Mouse (Mus musculus) spleen, postnatal 4 days (tissue): ENCODE measurements around the gene Trpc4ap.
"Not testable (repeated sequence)": the region's sequence is repeated elsewhere in the genome, so short reads cannot be mapped to it uniquely, and the experiment has no call there.

Experiments
- DNase-seq, 2 experiments: peaks; one replicate each; pipeline ENCODE4 v3.0.0; 2022; ENCODE audit warnings: low spot score in 2 of 2

The Trpc4ap gene

GRCm38 (mm10) chr2:155691723-155692493 is at the start of gene Trpc4ap:
Gene Trpc4ap (minus strand): TSS chr2:155692384.
- peak; percentile 97 to 100 for DNase-seq

GRCm38 (mm10) chr2:155737803-155738202 is 45.6 kb upstream of the Trpc4ap start:
- no peak for DNase-seq

GRCm38 (mm10) chr2:155736936-155737335 is 44.8 kb upstream of the Trpc4ap start:
- no peak for DNase-seq

DNA sequence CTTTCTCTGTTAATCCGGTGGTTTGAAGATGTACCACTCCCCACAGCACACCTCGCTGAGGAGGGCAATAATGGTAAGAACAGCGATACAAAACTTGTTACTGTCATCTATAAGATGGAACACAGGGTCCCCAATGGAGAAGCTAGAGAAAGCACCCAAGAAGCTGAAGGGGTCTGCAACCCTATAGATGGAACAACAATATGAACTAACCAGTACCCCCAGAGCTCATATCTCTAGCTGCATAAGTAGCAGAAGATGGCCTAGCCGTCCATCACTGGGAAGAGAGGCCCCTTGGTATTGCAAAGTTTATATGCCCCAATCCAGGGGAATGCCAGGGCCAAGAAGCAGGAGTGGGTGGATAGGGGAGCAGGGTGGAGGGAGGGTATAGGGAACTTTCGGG is 43.6 kb upstream of the Trpc4ap start, which contains the start of gene Gm17581:
Gene Gm17581 (minus strand): TSS at position 101 of the 400 bp plus-strand sequence.
- not testable (repeated sequence) for DNase-seq

DNA sequence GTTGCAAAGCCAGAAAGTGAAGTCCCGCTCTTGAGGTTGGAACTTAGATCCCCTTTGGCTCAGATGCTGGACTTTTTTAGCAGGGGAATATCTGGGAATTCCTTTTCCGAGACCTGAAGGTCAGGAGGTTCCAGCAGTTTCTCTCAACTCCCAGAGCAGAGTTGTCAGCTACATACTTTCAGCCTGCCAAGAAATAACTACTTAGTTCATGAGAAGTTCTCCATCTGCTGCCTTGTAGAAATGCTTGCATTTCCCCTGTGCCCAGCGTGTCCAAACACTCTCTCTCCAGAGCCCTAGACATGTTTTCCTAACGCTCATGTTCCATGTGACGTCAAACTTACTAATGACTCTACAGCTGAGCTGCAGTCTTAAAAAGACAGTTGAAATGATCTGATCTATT is 42.9 kb upstream of the Trpc4ap start:
- DNase-seq = no peak

DNA sequence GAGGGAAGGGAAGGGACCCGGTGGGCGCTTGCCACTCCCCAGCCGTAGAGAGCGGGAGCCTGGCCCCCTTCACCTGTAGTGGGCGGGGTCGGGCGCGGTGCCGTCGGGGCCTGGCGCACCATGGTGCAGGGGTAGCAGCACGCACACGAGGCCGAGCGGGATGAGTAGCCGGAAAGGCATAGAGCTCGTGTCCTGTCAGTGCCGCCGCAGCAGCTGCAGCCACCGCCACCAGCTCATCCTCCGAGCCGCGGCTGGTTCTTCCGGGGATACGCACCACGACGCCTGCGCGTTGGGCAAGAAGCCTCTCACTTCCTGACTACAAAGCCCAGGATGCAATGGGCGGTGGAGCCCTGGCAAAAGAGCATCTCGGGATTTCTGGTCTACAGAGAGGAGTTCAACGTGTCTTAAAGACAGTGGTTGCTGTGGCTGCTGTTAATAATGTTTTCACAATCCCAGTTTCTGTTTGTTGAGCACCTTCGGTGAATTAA is 37.0 kb upstream of the Trpc4ap start, which contains the start of gene Edem2:
Gene Edem2 (minus strand): TSS at position 318 of the 488 bp plus-strand sequence.
- DNase-seq = peak; percentile 89 to 94

GRCm38 (mm10) chr2:155728742-155729141 is 36.6 kb upstream of the Trpc4ap start:
- no peak for DNase-seq

DNA sequence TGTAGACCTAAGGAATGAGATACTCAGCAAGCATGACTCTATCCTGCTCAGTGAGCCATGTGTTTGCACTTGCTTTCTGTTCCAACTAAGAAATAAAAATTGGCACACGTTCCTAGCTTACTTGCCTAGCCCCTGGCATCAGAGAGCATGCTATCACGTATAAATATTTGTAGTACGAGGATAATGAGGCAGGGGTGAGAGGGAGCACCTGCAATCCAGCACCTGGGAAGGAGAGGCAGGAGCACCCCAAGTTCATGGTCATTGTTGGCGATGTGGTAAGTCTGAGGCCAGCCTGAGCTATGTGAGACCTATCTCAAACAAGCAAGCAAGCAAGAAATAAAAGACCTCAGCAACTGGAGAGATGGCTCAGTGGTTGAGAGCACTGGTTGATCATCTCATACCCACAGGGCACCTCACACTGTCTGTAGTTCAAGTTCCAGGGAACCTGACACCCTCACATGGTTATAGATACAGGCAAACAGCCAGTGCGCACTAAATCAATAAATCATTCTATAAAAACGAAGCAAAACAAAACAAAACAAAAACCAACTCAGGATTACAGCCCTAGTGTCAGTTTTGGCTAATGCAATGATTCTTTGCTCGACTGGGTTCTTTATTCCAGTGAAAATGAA is 35.7 kb upstream of the Trpc4ap start:
- DNase-seq = no peak

DNA sequence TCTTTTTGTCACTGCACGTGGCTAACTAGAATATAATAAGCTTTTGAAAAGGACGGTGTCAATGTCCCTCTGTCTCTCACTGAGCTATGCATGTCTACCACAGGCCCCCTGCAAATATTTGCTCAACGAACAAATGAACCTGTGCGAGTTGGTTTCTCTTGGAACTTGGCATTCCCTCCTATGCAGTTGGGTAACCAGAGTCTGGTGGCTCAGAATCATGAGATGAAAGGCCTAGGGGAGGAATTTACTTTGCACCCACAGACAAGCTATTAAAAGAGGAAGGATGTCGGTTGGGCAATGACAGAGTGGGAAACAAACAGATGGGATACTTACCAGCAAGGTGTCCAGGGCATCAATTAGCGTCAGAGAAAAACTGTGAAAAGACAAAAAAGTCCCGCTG is 34.1 kb upstream of the Trpc4ap start:
- DNase-seq = no peak

DNA sequence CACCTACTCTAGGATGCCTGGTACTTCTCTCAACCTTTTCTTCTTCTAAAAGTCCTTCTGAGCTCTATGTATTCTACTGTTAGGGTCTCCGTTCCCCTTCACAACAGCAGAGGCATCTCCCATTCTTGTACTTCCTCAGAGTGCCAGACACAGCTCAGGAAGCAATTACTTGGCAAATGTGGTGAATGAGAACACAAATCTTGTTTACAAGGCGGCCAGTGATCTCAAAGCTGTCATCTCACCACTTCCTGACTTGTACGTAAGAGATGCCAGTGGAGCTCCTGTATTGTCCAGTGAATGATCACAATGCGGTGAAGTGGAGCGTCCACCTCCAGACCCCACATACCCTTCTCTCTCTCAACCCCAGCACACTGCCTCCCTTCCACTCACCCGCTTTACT is 32.3 kb upstream of the Trpc4ap start:
- DNase-seq = no peak

DNA sequence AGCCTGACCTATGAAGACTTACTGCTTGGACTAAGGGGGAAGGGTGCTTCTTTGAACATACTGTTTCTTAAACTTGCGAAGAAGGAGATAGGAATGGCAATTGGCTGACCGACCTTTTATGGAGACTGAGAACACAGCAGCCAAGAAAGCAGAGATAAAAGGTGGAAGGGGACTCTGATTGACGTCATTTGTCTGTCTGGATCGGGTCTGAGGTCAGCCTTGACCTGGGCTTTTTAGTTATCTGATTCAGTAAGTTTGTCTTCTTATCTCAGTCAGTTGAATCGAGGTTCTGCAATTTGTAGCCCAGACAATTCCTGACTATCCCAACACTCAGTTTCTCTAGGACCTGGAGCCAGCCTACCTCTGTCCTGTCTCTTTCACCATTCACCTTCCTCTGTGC is 31.9 kb upstream of the Trpc4ap start:
- no peak for DNase-seq

DNA sequence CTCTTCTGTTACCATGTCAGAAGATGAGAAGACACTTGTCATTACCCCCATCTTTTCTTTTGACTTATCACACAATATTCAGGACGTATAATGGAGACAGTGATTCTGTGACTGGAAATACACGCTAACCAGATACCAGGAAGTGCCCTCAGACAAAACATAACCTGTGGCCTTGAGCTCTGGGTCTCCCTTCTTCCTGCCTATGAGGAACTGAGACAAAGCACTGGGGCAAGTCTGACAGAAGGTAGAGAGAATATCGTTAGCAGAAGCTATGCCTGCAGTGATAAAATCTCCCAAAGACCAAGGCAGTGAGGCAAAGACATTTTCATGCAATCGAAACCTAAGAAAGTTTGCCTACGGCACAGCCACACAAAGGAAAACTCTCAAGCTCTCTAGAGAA is 28.4 kb upstream of the Trpc4ap start:
- DNase-seq = no peak

GRCm38 (mm10) chr2:155717082-155717990 is 25.2 kb upstream of the Trpc4ap start:
- DNase-seq = no peak

DNA sequence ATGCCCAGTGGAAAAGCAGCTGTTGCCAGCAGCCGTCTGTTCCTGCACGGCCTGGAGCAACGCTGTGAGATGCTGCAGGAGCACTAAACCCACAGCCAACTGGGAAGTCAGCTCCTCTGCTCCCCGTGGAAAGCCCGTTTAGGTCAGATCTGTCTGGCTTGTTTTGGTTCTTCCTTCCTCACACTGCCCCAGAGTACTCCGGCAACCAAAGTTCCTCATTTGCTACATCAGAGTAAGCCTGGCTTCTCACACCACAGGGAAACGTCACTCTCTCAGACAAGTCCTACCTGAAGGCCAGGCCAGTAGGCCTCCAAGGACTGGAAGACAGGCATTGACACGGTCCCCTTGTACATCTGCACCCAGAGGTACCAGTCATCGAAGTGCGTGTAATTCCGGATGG is 18.4 kb upstream of the Trpc4ap start:
- DNase-seq = no peak

GRCm38 (mm10) chr2:155707251-155707650 is 15.1 kb upstream of the Trpc4ap start:
- DNase-seq = no peak

DNA sequence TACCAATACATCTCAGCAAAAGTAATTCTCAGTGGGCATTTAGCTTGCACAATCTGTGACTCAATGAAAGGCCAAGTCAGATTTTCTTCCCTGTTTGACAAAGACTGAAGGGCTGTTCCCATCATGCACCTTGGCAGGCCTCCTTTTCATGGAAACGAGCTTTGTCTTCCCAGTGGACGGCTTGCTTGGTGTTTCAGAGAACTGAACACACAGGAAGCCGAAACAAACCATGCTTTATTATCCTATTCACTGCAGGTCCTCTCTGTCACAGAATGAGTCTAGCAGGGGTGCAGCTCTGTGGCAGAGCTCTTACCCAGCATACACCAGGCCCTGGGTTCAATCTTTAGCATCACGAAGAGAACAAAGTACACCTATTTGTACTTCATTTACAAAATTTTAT is 11.4 kb upstream of the Trpc4ap start:
- no peak for DNase-seq

- no peak for DNase-seq
Observed at GRCm38 (mm10) chr2:155701399-155701919, 9.3 kb upstream of the Trpc4ap start.

DNA sequence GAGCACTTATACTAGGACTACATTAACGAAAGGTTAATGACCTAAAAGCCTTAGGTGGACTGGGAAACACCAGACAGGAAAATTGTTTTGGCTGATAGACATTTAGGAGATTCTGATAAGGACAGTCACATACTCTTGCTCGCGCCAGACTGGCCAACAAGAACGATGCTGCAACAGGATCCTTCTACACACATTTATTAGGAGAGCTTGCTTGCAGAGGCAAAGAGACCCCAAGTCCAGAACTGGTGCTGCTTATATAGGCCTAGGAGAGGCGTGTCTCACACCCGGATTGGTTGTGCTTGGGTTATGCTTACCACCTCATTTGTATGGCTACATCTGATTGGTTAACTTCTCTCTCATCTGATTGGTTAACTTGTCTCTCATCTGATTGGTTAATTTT is 6.3 kb upstream of the Trpc4ap start:
- not testable (repeated sequence) for DNase-seq

DNA sequence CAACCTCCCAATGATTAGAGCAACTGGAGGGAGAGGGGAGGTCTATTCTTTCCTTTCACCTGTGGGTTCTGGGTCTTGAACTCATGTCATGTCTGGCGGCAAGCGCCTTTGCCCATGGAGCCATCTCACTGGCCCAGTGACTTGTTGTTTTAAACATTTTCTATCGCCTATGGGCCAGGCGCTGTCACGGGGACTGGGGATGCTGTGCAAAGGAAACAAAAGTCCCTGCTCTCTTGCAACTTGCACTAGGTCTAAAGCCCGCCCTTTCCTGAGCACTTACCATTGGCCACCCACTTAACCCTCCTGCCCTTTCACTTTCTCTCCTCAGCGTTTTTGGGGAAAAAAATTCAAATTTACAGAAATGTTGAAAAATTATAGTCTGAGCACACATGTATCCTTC is 4.7 kb upstream of the Trpc4ap start:
- no peak for DNase-seq

DNA sequence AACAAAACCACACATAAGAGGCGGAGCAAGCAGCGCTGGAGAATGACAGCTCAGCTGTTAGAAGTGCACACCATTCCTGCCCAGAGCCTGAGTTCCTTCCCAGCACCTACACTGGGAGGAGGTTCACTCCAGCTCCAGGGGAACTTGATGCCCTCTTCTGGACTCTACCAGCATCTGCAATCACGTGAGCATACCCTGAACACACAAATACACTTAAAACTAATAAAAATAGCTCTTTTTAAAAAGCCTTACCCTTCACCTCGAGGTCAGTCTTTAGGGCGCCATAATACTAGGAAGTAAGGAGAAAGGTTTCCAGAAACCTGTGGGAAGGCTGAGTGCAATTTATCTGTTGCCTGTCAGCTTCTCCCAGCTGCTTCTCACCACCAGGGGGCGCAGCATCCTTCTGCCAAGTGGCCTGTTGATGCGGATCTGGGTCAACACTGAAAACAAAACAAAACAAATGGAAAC is 3.9 kb upstream of the Trpc4ap start:
- peak; percentile 83 to 96 for DNase-seq

- DNase-seq = no peak
Observed at GRCm38 (mm10) chr2:155695316-155695715, 3.1 kb upstream of the Trpc4ap start.

GRCm38 (mm10) chr2:155694564-155694963 is 2.4 kb upstream of the Trpc4ap start:
- DNase-seq = no peak
